Mouse (Mus musculus) thymus, postnatal 25 days (tissue): ENCODE measurements at regions not wholly inside any gene's neighbourhood (a gene's known extent, or its start where the extent isn't known, plus 50 kb on each side); places are given as distances from the start of the nearest gene placed in this dataset.

Experiments used
- DNase-seq: peaks from one replicate; pipeline ENCODE4 v3.0.0; 2022

GRCm38 (mm10) chr13:16100253-16100652 is 88.6 kb downstream of the Inhba start:
- DNase-seq: no peak

- no peak for DNase-seq
These were observed 103.2 kb downstream of the Inhba start for GRCm38 (mm10) chr13:16114837-16115236.

GRCm38 (mm10) chr13:16146686-16147085 is 135.0 kb downstream of the Inhba start:
- no peak for DNase-seq

GRCm38 (mm10) chr13:16154926-16155325 is 143.3 kb downstream of the Inhba start:
- no peak for DNase-seq

GRCm38 (mm10) chr13:16165204-16165894 is 153.7 kb downstream of the Inhba start:
- DNase-seq: no peak

- no peak for DNase-seq
These were observed 185.0 kb downstream of the Inhba start for GRCm38 (mm10) chr13:16196692-16197091.

GRCm38 (mm10) chr13:16200046-16200445 is 188.4 kb downstream of the Inhba start:
- no peak for DNase-seq

- no peak for DNase-seq
These were observed 191.5 kb downstream of the Inhba start for GRCm38 (mm10) chr13:16203147-16203546.

GRCm38 (mm10) chr13:16204097-16204496 is 192.4 kb downstream of the Inhba start:
- DNase-seq: no peak

GRCm38 (mm10) chr13:16211482-16211881 is 199.8 kb downstream of the Inhba start:
- no peak for DNase-seq

GRCm38 (mm10) chr13:16219877-16220276 is 208.2 kb downstream of the Inhba start:
- DNase-seq: no peak

- DNase-seq: no peak
These were observed 211.4 kb downstream of the Inhba start for GRCm38 (mm10) chr13:16222942-16223600.

- no peak for DNase-seq
These were observed 249.5 kb downstream of the Inhba start for GRCm38 (mm10) chr13:16261145-16261544.

GRCm38 (mm10) chr13:16279974-16280373 is 268.3 kb downstream of the Inhba start:
- no peak for DNase-seq

GRCm38 (mm10) chr13:16280742-16281141 is 269.1 kb downstream of the Inhba start:
- no peak for DNase-seq

- no peak for DNase-seq
These were observed 270.1 kb downstream of the Inhba start for GRCm38 (mm10) chr13:16281777-16282176.

- no peak for DNase-seq
These were observed 270.6 kb downstream of the Inhba start for GRCm38 (mm10) chr13:16282230-16282629.

- DNase-seq: no peak
These were observed 271.7 kb downstream of the Inhba start for GRCm38 (mm10) chr13:16283336-16283735.

GRCm38 (mm10) chr13:16289633-16290032 is 278.0 kb downstream of the Inhba start:
- no peak for DNase-seq

- no peak for DNase-seq
These were observed 279.1 kb downstream of the Inhba start for GRCm38 (mm10) chr13:16290784-16291183.

GRCm38 (mm10) chr13:16291661-16292291 is 280.1 kb downstream of the Inhba start:
- no peak for DNase-seq

- DNase-seq: no peak
These were observed 288.1 kb downstream of the Inhba start for GRCm38 (mm10) chr13:16299756-16300155.

GRCm38 (mm10) chr13:16314669-16315068 is 303.0 kb downstream of the Inhba start:
- no peak for DNase-seq

- no peak for DNase-seq
These were observed 304.0 kb downstream of the Inhba start for GRCm38 (mm10) chr13:16315689-16316088.
